In genomic region chr6:83502656-83503055, GRCm38 (mm10) we compare ENCODE assay signal across 12 mouse cellular contexts. TPM values are rescaled to one million over a fixed set of nuclear protein-coding genes. Genes with fewer than 3 reads are reported as not detected.
DNase-seq lines count a peak whose midpoint lies in the region; ATAC-seq lines count a peak whose summit lies in the region.
"Had no signal": no experiment of that assay in that cellular context is flagged by ENCODE, and none has a peak within 500 bp of the region (broad histone marks: within the 10 kb centered on the region; RNA-seq: fewer than 3 reads in every experiment).

No protein-coding gene starts in this region.

- H3K27ac ChIP-seq in embryonic facial prominence, embryonic 13.5 days = no peak overlapping the region
- H3K27ac ChIP-seq in embryonic facial prominence, embryonic 10.5 days (replicated peaks) = no peak overlapping the region
- H3K27ac ChIP-seq in liver, embryonic 15.5 days (replicated peaks) = 0 out of 2 replicates have a peak overlapping the region, but pooled peaks have one; percentile 2
- no peak overlapping the region for H3K27ac ChIP-seq in midbrain, embryonic 15.5 days

- H3K36me3 ChIP-seq in embryonic facial prominence, embryonic 13.5 days = peaks cover 7% of the 10 kb centered on the region; the same call in 1 of the 2 replicates
- H3K36me3 ChIP-seq in embryonic facial prominence, embryonic 10.5 days (replicated peaks) = peaks cover 24% of the 10 kb centered on the region
- peaks cover 3% of the 10 kb centered on the region; the same call in 1 of the 2 replicates for H3K36me3 ChIP-seq in liver, embryonic 15.5 days (replicated peaks)
- no peaks in the 10 kb centered on the region for H3K36me3 ChIP-seq in midbrain, embryonic 15.5 days (replicated peaks)

- H3K4me3 ChIP-seq in embryonic facial prominence, embryonic 13.5 days = no peak overlapping the region
- H3K4me3 ChIP-seq in embryonic facial prominence, embryonic 10.5 days = no peak overlapping the region
- H3K4me3 ChIP-seq in liver, embryonic 15.5 days (replicated peaks) = no peak overlapping the region
- H3K4me3 ChIP-seq in midbrain, embryonic 15.5 days = no peak overlapping the region
- H3K4me3 ChIP-seq: myocyte had no signal

- H3K9ac ChIP-seq in embryonic facial prominence, embryonic 13.5 days = peak overlapping the region; percentile 22; the same call in 1 of the 2 replicates
- H3K9ac ChIP-seq in liver, embryonic 15.5 days = no peak overlapping the region
- no peak overlapping the region for H3K9ac ChIP-seq in midbrain, embryonic 15.5 days

- no peak for ATAC-seq in embryonic facial prominence, embryonic 13.5 days (ENCODE audit: insufficient number of reproducible peaks, insufficient read depth, low FRiP score, low TSS enrichment, low read depth)
- no peak for ATAC-seq in liver, embryonic 15.5 days (ENCODE audit: insufficient read depth)
- ATAC-seq in granulocyte monocyte progenitor cell, adult 5-6 weeks (replicated peaks; ENCODE audit: poor library complexity, severe bottlenecking) = peak; percentile 58
- no peak for ATAC-seq in megakaryocyte-erythroid progenitor cell, adult 5-6 weeks (replicated peaks; ENCODE audit: low FRiP score, low TSS enrichment, poor library complexity, severe bottlenecking)
- ATAC-seq in midbrain, embryonic 15.5 days (replicated peaks) = no peak
- ATAC-seq: CD4-positive, CD25-positive, alpha-beta regulatory T cell, adult 4 months had no signal

- H3K27me3 ChIP-seq in embryonic facial prominence, embryonic 13.5 days = no peaks in the 10 kb centered on the region
- H3K27me3 ChIP-seq in embryonic facial prominence, embryonic 10.5 days (replicated peaks; ENCODE audit: low read depth, poor library complexity, severe bottlenecking) = no peaks in the 10 kb centered on the region
- H3K27me3 ChIP-seq in liver, embryonic 15.5 days = no peaks in the 10 kb centered on the region
- H3K27me3 ChIP-seq in midbrain, embryonic 15.5 days (replicated peaks) = no peaks in the 10 kb centered on the region

- WGBS in embryonic facial prominence, embryonic 13.5 days = 78% methylated on average over 3 of the region's 3 CpGs
- 83% methylated on average over 3 of the region's 3 CpGs for WGBS in embryonic facial prominence, embryonic 10.5 days
- WGBS in liver, embryonic 15.5 days (ENCODE audit: insufficient replicate concordance) = 45% methylated on average over 3 of the region's 3 CpGs
- WGBS in midbrain, embryonic 15.5 days = 91% methylated on average over 3 of the region's 3 CpGs

- peaks cover 15% of the 10 kb centered on the region for H3K4me1 ChIP-seq in embryonic facial prominence, embryonic 13.5 days
- H3K4me1 ChIP-seq in embryonic facial prominence, embryonic 10.5 days = peaks cover 18% of the 10 kb centered on the region
- H3K4me1 ChIP-seq in liver, embryonic 15.5 days (replicated peaks) = peaks cover 46% of the 10 kb centered on the region
- H3K4me1 ChIP-seq in midbrain, embryonic 15.5 days = peaks cover 16% of the 10 kb centered on the region

- no peaks in the 10 kb centered on the region for H3K9me3 ChIP-seq in embryonic facial prominence, embryonic 13.5 days
- peaks cover 4% of the 10 kb centered on the region; the same call in 1 of the 2 replicates for H3K9me3 ChIP-seq in embryonic facial prominence, embryonic 10.5 days
- H3K9me3 ChIP-seq in liver, embryonic 15.5 days (replicated peaks) = no peaks in the 10 kb centered on the region
- no peaks in the 10 kb centered on the region for H3K9me3 ChIP-seq in midbrain, embryonic 15.5 days

- no peak overlapping the region for H3K4me2 ChIP-seq in embryonic facial prominence, embryonic 13.5 days
- no peak overlapping the region for H3K4me2 ChIP-seq in liver, embryonic 15.5 days
- no peak overlapping the region for H3K4me2 ChIP-seq in midbrain, embryonic 15.5 days

- DNase-seq in embryonic facial prominence, embryonic 10.5 days (ENCODE audit: low spot score) = no peak
- DNase-seq in liver = no peak
- DNase-seq in right cerebral cortex, postnatal 10 days (ENCODE audit: low spot score in 2 of 2) = peak; percentile 39 to 44
- DNase-seq: embryo, embryonic 11 days; kidney, adult 11 months had no signal

RNA-seq across cellular contexts. Expression of gene Dguok, which starts 4.1 kb away (rescaled TPM):
- 89.5 and 100.0 TPM in 2 replicates for polyA plus RNA-seq in embryonic facial prominence, embryonic 13.5 days (2015; fragmentation: Nextera tagmentation; extraction: Ambion mirVana)
- polyA plus RNA-seq in embryonic facial prominence, embryonic 10.5 days (2016; fragmentation: Nextera tagmentation; extraction: Ambion mirVana) = 61.0 and 62.1 TPM in 2 replicates
- 26.4 and 28.4 TPM in 2 replicates for polyA plus RNA-seq in liver, embryonic 15.5 days (2015; fragmentation: Nextera tagmentation; extraction: Ambion mirVana)
- total RNA-seq in granulocyte monocyte progenitor cell, adult 5-6 weeks (2014; fragmentation: Nextera tagmentation) = 28.1 and 49.2 TPM in 2 replicates
- total RNA-seq in granulocyte monocyte progenitor cell, adult 5-6 weeks (2017) = 19.6 and 29.3 TPM in 2 replicates
- total RNA-seq in megakaryocyte-erythroid progenitor cell, adult 5-6 weeks (2014; fragmentation: Nextera tagmentation) = 53.6 and 64.2 TPM in 2 replicates
- total RNA-seq in megakaryocyte-erythroid progenitor cell, adult 5-6 weeks (2017) = 35.7 and 37.9 TPM in 2 replicates
- polyA plus RNA-seq in midbrain, embryonic 15.5 days (2015; fragmentation: Nextera tagmentation; extraction: Ambion mirVana) = 72.2 and 74.0 TPM in 2 replicates

RNA-seq across cellular contexts. Expression of gene Actg2, which starts 33.4 kb away (rescaled TPM):
- 3.5 and 4.1 TPM in 2 replicates for polyA plus RNA-seq in embryonic facial prominence, embryonic 13.5 days (2015; fragmentation: Nextera tagmentation; extraction: Ambion mirVana)
- polyA plus RNA-seq in embryonic facial prominence, embryonic 10.5 days (2016; fragmentation: Nextera tagmentation; extraction: Ambion mirVana) = 1.1 and 1.2 TPM in 2 replicates
- polyA plus RNA-seq in liver, embryonic 15.5 days (2015; fragmentation: Nextera tagmentation; extraction: Ambion mirVana) = 4.1 and 7.2 TPM in 2 replicates
- not detected in 2 replicates for total RNA-seq in granulocyte monocyte progenitor cell, adult 5-6 weeks (2014; fragmentation: Nextera tagmentation)
- not detected in 2 replicates for total RNA-seq in granulocyte monocyte progenitor cell, adult 5-6 weeks (2017)
- not detected in 2 replicates for total RNA-seq in megakaryocyte-erythroid progenitor cell, adult 5-6 weeks (2014; fragmentation: Nextera tagmentation)
- total RNA-seq in megakaryocyte-erythroid progenitor cell, adult 5-6 weeks (2017) = not detected in 2 replicates
- 2.2 and 2.6 TPM in 2 replicates for polyA plus RNA-seq in midbrain, embryonic 15.5 days (2015; fragmentation: Nextera tagmentation; extraction: Ambion mirVana)

RNA-seq across cellular contexts. Expression of gene Tet3, which starts 43.8 kb away (rescaled TPM):
- 47.0 and 59.6 TPM in 2 replicates for polyA plus RNA-seq in embryonic facial prominence, embryonic 13.5 days (2015; fragmentation: Nextera tagmentation; extraction: Ambion mirVana)
- polyA plus RNA-seq in embryonic facial prominence, embryonic 10.5 days (2016; fragmentation: Nextera tagmentation; extraction: Ambion mirVana) = 45.1 and 50.0 TPM in 2 replicates
- polyA plus RNA-seq in liver, embryonic 15.5 days (2015; fragmentation: Nextera tagmentation; extraction: Ambion mirVana) = 10.8 and 11.4 TPM in 2 replicates
- 35.6 and 46.9 TPM in 2 replicates for total RNA-seq in granulocyte monocyte progenitor cell, adult 5-6 weeks (2014; fragmentation: Nextera tagmentation)
- 13.4 and 17.5 TPM in 2 replicates for total RNA-seq in granulocyte monocyte progenitor cell, adult 5-6 weeks (2017)
- 46.9 and 55.9 TPM in 2 replicates for total RNA-seq in megakaryocyte-erythroid progenitor cell, adult 5-6 weeks (2014; fragmentation: Nextera tagmentation)
- 12.6 and 13.5 TPM in 2 replicates for total RNA-seq in megakaryocyte-erythroid progenitor cell, adult 5-6 weeks (2017)
- polyA plus RNA-seq in midbrain, embryonic 15.5 days (2015; fragmentation: Nextera tagmentation; extraction: Ambion mirVana) = 60.9 and 76.8 TPM in 2 replicates

Comparison
In these comparisons a context has a peak if more than half of its experiments do, and no peak if none do; other contexts are left out.
1. DNase-seq: peak in right cerebral cortex, postnatal 10 days (2 of 2); none in embryonic facial prominence, embryonic 10.5 days (single experiment) and liver (single experiment).